Mouse (Mus musculus) limb, embryonic 14.5 days (tissue): Measurements from ENCODE around the gene Git2. TPM values are rescaled to one million over a fixed set of nuclear protein-coding genes. Genes with fewer than 3 reads are reported as not detected.

Source experiments
- ATAC-seq: fragments of 200-750 bp; cut with Nextera tagmentation; 2 replicates; pipeline ENCODE4 v1.8.0; 2017; ENCODE audit warnings: low read depth, moderate number of reproducible peaks, moderate TSS enrichment; ENCODE audit not compliant: low FRiP score
- DNase-seq: peaks from one replicate; pipeline ENCODE4 v3.0.0-alpha.2; 2015; ENCODE audit warnings: low spot score
- H3K27ac ChIP-seq: fragments of 300-500 bp; sonication (generic); replicated peaks from 2 replicates; pipeline ENCODE4 v1.5.1; 2014; ENCODE audit warnings: low read depth, mild to moderate bottlenecking, low read length, moderate library complexity, mixed read lengths
- H3K27me3 ChIP-seq: fragments of 300-500 bp; sonication (generic); 2 replicates; pipeline ENCODE4 v1.6.1; 2014; ENCODE audit warnings: low read length, mixed read lengths; ENCODE audit not compliant: control insufficient read depth, insufficient read depth
- H3K36me3 ChIP-seq: fragments of 300-500 bp; sonication (generic); 2 replicates; pipeline ENCODE4 v1.6.1; 2014; ENCODE audit warnings: mild to moderate bottlenecking, low read length, moderate library complexity, mixed read lengths; ENCODE audit not compliant: control insufficient read depth, insufficient read depth
- H3K4me1 ChIP-seq: fragments of 300-500 bp; sonication (generic); 2 replicates; pipeline ENCODE4 v1.6.1; 2014; ENCODE audit warnings: antibody characterized with exemption, low read length, mixed read lengths; ENCODE audit not compliant: control insufficient read depth, insufficient read depth
- H3K4me2 ChIP-seq: fragments of 300-500 bp; sonication (generic); replicated peaks from 2 replicates; pipeline ENCODE4 v1.6.1; 2014; ENCODE audit warnings: low read depth, mild to moderate bottlenecking, low read length, moderate library complexity; ENCODE audit not compliant: severe bottlenecking
- H3K4me3 ChIP-seq: fragments of 300-500 bp; sonication (generic); replicated peaks from 2 replicates; pipeline ENCODE4 v1.5.1; 2014; ENCODE audit warnings: low read length
- H3K9ac ChIP-seq: fragments of 300-500 bp; sonication (generic); 2 replicates; pipeline ENCODE4 v1.6.1; 2014; ENCODE audit warnings: mild to moderate bottlenecking, low read depth, low read length, moderate library complexity; ENCODE audit not compliant: severe bottlenecking
- H3K9me3 ChIP-seq: fragments of 300-500 bp; sonication (generic); 2 replicates; pipeline ENCODE4 v1.6.1; 2016; ENCODE audit warnings: low read length; ENCODE audit not compliant: control insufficient read depth
- POLR2A ChIP-seq: fragments of 200-500 bp; IDR thresholded peaks from 2 replicates; pipeline ENCODE4 v1.8.0; 2012; ENCODE audit warnings: inconsistent platforms, mild to moderate bottlenecking, moderate library complexity, borderline replicate concordance; ENCODE audit not compliant: insufficient read depth, insufficient read length; ENCODE audit errors: extremely low read depth
- WGBS: fragments of 180-500 bp; shearing (Covaris S2); extraction: QIAGEN DNeasy Blood & Tissue Kit; methylation state at CpG from one replicate; pipeline ENCODE4 v1.1.7; 2014; 5-methylcytosine and 5-hydroxymethylcytosine counted together
- polyA plus RNA-seq, 2 experiments: library from polyadenylated mRNA; depleted of rRNA in 1 of 2; stranded (reverse) in 1 of 2; unstranded in 1 of 2; fragments of >200 nt; fragmentation: Nextera tagmentation in 1 of 2; extraction: Ambion mirVana in 1 of 2; gene quantifications; 2 replicates each; pipeline versions ENCODE4 v1.2.1 to v1.2.3; 2012 to 2014

The Git2 gene
- polyA plus RNA-seq, 2 experiments = 41.6 to 64.2 TPM

DNA sequence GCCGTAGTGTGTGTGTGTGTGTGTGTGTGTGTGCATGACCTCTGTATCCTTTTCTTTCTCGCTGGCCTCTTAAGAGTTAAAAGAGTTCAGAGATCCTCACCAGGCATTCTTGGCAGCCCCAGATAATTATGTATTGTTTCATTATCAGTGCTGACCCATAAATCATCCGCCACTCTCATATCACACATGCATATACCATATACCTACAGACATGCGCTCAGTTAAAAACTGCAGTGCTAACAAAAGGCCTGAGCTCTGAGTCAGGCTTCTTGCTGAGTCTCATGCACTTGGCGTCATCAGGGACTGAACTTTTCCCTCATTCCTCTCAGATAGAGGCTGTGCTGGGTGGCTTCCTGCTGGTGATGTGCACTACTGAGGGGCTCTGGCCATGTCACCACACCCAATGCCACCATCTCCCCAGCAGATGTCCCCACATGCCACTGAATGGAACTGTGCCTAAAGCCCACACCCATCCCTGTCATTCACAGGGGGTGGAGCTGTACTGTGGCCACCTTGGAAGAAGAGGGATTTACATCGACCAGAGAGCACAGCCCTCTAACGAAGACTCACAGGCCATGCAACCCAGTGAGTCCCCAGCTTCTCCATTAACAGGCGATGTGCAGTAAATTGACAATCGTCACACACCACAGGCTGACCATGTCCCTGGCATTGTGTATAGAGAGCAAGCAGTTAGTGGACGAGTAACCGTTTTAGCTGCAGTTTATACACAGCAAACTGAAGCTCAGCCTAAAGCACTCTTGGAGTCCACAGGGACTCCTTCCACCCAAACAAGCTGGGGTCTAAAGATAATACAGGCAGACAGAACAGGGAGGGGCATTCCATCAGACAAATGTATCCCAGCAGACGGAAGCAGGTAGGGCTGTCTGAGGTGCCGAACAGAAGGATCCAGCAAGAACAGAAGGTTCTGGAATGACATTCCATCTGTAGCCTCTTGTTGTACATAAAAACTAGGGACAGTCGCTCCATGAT lies 72.6 kb downstream of the Git2 start:
- Histone ChIP-seq H3K36me3 (no peaks in the 10 kb centered on the region), H3K4me3 (no peak overlapping the region), H3K4me1 (no peaks in the 10 kb centered on the region), H3K27ac (no peak overlapping the region), H3K9ac (no peak overlapping the region), H3K4me2 (no peak overlapping the region), H3K9me3 (no peaks in the 10 kb centered on the region), H3K27me3 (no peaks in the 10 kb centered on the region)
- TF ChIP-seq POLR2A = no peak
- DNase-seq (peak; percentile 16), ATAC-seq (peak; percentile 38; the same call in 1 of the 2 replicates)
- 62% methylated on average over 14 of the region's 14 CpGs for WGBS

DNA sequence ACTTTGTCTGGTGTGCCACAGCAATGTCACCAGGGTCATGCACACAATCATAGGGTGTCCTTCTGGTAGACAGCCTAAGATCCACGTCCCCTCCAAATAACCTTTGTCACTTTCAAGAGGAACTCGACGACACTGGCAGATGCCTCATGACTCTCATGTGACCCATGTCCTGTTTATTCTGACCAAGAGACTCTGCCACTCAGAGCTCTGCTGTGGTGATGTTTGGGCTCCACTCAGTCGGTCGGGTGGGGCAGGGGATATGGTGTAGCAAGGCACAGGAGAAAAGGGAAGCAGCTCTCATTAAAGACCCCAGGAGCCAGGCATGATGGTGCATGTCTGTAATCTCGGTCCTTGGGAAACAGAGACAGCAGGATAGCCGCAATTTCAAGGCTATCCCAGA lies 76.3 kb downstream of the Git2 start:
- TF ChIP-seq POLR2A = no peak
- ATAC-seq = no peak
- H3K9ac ChIP-seq = no peak overlapping the region
- DNase-seq = no peak
- no peaks in the 10 kb centered on the region for H3K27me3 ChIP-seq
- H3K4me3 ChIP-seq = no peak overlapping the region
- no peaks in the 10 kb centered on the region for H3K9me3 ChIP-seq
- H3K4me2 ChIP-seq = no peak overlapping the region
- H3K36me3 ChIP-seq = no peaks in the 10 kb centered on the region
- no peak overlapping the region for H3K27ac ChIP-seq
- no peaks in the 10 kb centered on the region for H3K4me1 ChIP-seq
- WGBS = 62% methylated on average over 7 of the region's 7 CpGs

DNA sequence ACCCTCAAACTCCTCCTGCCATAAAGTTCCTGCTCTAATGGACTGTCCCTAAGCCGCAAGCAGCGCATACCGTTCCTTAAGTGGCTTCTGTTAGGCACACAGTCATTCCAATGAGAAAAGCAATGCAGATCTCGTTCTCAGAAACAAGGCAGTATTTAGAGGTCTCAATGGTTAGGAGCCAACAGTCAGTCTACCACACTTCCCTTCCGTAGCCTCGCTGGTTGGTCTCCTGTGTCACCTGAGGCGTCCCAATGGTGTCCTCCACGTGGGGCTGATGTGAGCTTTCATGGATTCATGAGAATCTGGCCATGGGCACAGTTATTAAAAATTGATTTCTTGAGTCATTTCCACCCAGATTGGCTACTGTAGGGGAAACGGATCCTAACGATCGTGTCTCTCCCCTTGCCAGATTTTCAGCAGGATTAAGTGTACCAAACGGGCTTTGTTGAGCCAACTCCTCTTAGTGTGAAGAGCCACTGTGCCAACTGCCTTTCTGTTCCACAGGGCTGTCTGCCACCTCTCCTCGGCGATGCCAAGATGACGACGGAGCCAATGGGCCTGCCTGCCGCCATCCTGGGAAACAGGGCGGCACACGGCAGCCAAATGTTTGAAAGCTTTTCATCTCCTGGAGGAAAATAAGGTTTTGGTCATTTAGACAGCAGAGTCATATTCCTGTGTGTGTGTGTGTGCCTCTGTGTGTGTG lies 77.1 kb downstream of the Git2 start:
- DNase-seq = no peak
- no peak for TF ChIP-seq POLR2A
- 86% methylated on average over 19 of the region's 19 CpGs for WGBS

DNA sequence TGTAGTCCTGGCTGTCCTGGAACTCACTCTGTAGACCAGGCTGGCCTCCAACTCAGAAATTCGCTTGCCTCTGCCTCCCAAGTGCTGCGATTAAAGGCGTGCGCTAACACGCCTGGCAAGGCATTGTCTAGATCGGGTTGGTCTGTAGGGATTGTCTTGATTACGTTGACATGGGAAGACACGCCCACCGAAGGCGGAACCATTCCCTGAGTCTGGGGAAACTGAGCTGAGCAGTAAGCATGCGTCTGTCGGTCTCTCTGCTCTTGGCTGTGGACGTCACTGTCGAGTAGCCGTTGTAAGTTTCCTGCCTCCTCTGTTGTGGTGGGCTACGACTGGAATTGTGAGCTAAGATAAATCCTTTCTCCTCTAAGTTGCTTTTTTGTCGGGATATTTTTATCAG lies 78.4 kb downstream of the Git2 start:
- Histone ChIP-seq H3K9me3 (no peaks in the 10 kb centered on the region), H3K27me3 (no peaks in the 10 kb centered on the region), H3K36me3 (no peaks in the 10 kb centered on the region), H3K4me1 (no peaks in the 10 kb centered on the region), H3K4me3 (no peak overlapping the region), H3K27ac (no peak overlapping the region), H3K9ac (no peak overlapping the region), H3K4me2 (no peak overlapping the region)
- 81% methylated on average over 17 of the region's 17 CpGs for WGBS
- no peak for DNase-seq
- ATAC-seq = no peak
- TF ChIP-seq POLR2A = no peak

More for the DNA sequence above, 77.1 kb downstream of the Git2 start:
- no peak for ATAC-seq
- Histone ChIP-seq H3K9ac (no peak overlapping the region), H3K27me3 (no peaks in the 10 kb centered on the region), H3K4me3 (no peak overlapping the region), H3K36me3 (no peaks in the 10 kb centered on the region), H3K4me1 (no peaks in the 10 kb centered on the region), H3K4me2 (no peak overlapping the region), H3K27ac (no peak overlapping the region), H3K9me3 (no peaks in the 10 kb centered on the region)

DNA sequence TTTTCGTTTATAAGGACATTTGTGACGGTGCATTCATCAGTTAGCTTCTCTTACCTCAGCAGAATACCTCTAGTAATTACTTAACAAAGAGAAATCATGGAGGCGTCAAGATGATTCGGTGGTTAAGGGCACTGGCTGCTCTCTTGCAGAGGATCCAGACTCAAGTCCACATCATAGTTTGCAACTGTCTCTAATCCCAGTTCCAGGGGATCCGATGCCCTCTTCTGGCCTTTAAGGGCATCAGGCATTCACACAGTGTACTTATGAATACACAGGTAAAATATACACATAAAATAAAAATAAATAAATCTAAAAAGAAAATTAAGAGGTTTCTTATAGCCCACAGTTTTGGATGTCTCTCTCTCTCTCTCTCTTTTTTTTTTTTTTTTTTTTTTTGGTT lies 79.5 kb downstream of the Git2 start:
- Histone ChIP-seq H3K9me3 (no peaks in the 10 kb centered on the region), H3K36me3 (no peaks in the 10 kb centered on the region), H3K4me1 (no peaks in the 10 kb centered on the region), H3K9ac (no peak overlapping the region), H3K4me2 (no peak overlapping the region), H3K27ac (no peak overlapping the region), H3K4me3 (no peak overlapping the region), H3K27me3 (no peaks in the 10 kb centered on the region)
- DNase-seq (no peak), ATAC-seq (no peak)
- WGBS = 72% methylated on average over 5 of the region's 5 CpGs
- TF ChIP-seq POLR2A = no peak
